Mouse (Mus musculus) lung, postnatal 0 days (tissue): Measurements from ENCODE around the gene Dscam.

ENCODE experiments used
- CTCF ChIP-seq: IDR thresholded peaks from 2 replicates; pipeline ENCODE4 v1.5.1; 2016; ENCODE audit warnings: antibody characterized with exemption, mild to moderate bottlenecking
- EP300 ChIP-seq: IDR thresholded peaks from 2 replicates; pipeline ENCODE4 v1.6.1; 2016; ENCODE audit warnings: antibody characterized with exemption, mild to moderate bottlenecking, control low read depth

GRCm38 (mm10) chr16:97100091-97100490 lies 70.5 kb downstream of the Dscam start:
- TF ChIP-seq CTCF (no peak), EP300 (no peak)
